Mouse (Mus musculus): ENCODE measurements around the gene Slit3.

Slit3 gene

GRCm38 (mm10) chr11:35196777-35197176 lies 75.8 kb downstream of the Slit3 start:
- no peak for DNase-seq (ENCODE audit: low spot score in 2 of 2)

GRCm38 (mm10) chr11:35198537-35199088 lies 77.6 kb downstream of the Slit3 start:
- no peak for DNase-seq (ENCODE audit: low spot score in 2 of 2)

GRCm38 (mm10) chr11:35202332-35202731 lies 81.3 kb downstream of the Slit3 start:
- DNase-seq (ENCODE audit: low spot score in 2 of 2), result peak; percentile 20 to 53

GRCm38 (mm10) chr11:35203673-35204072 lies 82.6 kb downstream of the Slit3 start:
- DNase-seq (ENCODE audit: low spot score in 2 of 2), result no peak

- DNase-seq (ENCODE audit: low spot score in 2 of 2), result no peak
Measured at GRCm38 (mm10) chr11:35204084-35204483, 83.1 kb downstream of the Slit3 start.

- DNase-seq (ENCODE audit: low spot score in 2 of 2), result no peak
Measured at GRCm38 (mm10) chr11:35210728-35211682, 90.0 kb downstream of the Slit3 start.

GRCm38 (mm10) chr11:35224025-35224424 lies 103.0 kb downstream of the Slit3 start:
- no peak for DNase-seq (ENCODE audit: low spot score in 2 of 2)

GRCm38 (mm10) chr11:35231361-35232090 lies 110.5 kb downstream of the Slit3 start:
- no peak for DNase-seq (ENCODE audit: low spot score in 2 of 2)

- no peak for DNase-seq (ENCODE audit: low spot score in 2 of 2)
Measured at GRCm38 (mm10) chr11:35232321-35232720, 111.3 kb downstream of the Slit3 start.

GRCm38 (mm10) chr11:35241379-35241778 lies 120.4 kb downstream of the Slit3 start:
- DNase-seq (ENCODE audit: low spot score in 2 of 2), result peak in 1 of 2 experiments; percentile 28

GRCm38 (mm10) chr11:35243597-35243996 lies 122.6 kb downstream of the Slit3 start:
- DNase-seq (ENCODE audit: low spot score in 2 of 2), result no peak

GRCm38 (mm10) chr11:35244526-35244925 lies 123.5 kb downstream of the Slit3 start:
- no peak for DNase-seq (ENCODE audit: low spot score in 2 of 2)

- no peak for DNase-seq (ENCODE audit: low spot score in 2 of 2)
Measured at GRCm38 (mm10) chr11:35246623-35247022, 125.6 kb downstream of the Slit3 start.

- no peak for DNase-seq (ENCODE audit: low spot score in 2 of 2)
Measured at GRCm38 (mm10) chr11:35248088-35248487, 127.1 kb downstream of the Slit3 start.

- DNase-seq (ENCODE audit: low spot score in 2 of 2), result no peak
Measured at GRCm38 (mm10) chr11:35250871-35251418, 129.9 kb downstream of the Slit3 start.

- DNase-seq (ENCODE audit: low spot score in 2 of 2), result no peak
Measured at GRCm38 (mm10) chr11:35251910-35252309, 130.9 kb downstream of the Slit3 start.

- no peak for DNase-seq (ENCODE audit: low spot score in 2 of 2)
Measured at GRCm38 (mm10) chr11:35257351-35257750, 136.3 kb downstream of the Slit3 start.

GRCm38 (mm10) chr11:35261562-35262087 lies 140.6 kb downstream of the Slit3 start:
- DNase-seq (ENCODE audit: low spot score in 2 of 2), result peak; percentile 65 to 73

- DNase-seq (ENCODE audit: low spot score in 2 of 2), result peak; percentile 35 to 63
Measured at GRCm38 (mm10) chr11:35262289-35262941, 141.4 kb downstream of the Slit3 start.

GRCm38 (mm10) chr11:35264749-35265148 lies 143.7 kb downstream of the Slit3 start:
- no peak for DNase-seq (ENCODE audit: low spot score in 2 of 2)

- no peak for DNase-seq (ENCODE audit: low spot score in 2 of 2)
Measured at GRCm38 (mm10) chr11:35270396-35270795, 149.4 kb downstream of the Slit3 start.
